Mouse (Mus musculus): ENCODE measurements around the gene Gprc5d. TPM values are rescaled to one million over a fixed set of nuclear protein-coding genes. Genes with fewer than 3 reads are reported as not detected.

Gene Gprc5d
- polyA plus RNA-seq, 1 experiment: not detected

DNA sequence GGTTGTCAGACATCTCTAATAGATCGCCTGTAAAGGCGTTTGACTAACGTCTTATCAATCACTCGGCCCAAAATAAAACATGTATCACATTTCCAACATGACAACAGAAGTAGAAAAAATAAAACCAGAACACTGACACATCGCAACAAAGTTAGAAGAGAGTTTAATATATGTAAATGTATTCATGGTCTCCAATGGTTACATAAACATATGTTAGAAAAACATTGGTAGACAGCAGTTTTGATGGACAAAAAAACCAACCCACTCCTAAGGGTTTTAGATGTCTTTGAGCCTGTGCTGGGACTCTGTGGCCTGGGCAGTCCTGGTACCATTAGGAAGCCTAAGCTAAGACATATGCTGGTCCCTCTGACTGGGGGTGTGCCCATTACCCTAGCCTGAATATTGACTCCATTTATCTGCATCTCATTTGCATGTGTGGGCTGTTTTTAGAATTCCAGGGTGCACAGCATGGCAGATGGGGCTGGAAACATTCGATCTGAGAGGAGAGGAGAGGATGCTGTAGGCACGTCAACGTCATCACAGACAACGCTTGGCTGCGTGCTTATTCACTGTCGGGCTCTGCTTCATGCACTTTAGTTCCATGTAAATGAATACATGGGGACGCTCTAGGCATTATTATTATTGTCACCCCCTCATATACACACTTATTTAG is 25.1 kb downstream of the Gprc5d start:
- TF ChIP-seq GATA1 (IDR thresholded peaks at IDR 0.05; ENCODE audit: low read length): no peak

- TF ChIP-seq GATA1 (IDR thresholded peaks at IDR 0.05; ENCODE audit: low read length): no peak
Measured at GRCm38 (mm10) chr6:135090661-135091060, 27.4 kb downstream of the Gprc5d start.

GRCm38 (mm10) chr6:135089786-135090185 is 28.3 kb downstream of the Gprc5d start:
- TF ChIP-seq GATA1 (IDR thresholded peaks at IDR 0.05; ENCODE audit: low read length): no peak

- no peak for TF ChIP-seq GATA1 (IDR thresholded peaks at IDR 0.05; ENCODE audit: low read length)
Measured at GRCm38 (mm10) chr6:135087721-135088451, 30.2 kb downstream of the Gprc5d start.

DNA sequence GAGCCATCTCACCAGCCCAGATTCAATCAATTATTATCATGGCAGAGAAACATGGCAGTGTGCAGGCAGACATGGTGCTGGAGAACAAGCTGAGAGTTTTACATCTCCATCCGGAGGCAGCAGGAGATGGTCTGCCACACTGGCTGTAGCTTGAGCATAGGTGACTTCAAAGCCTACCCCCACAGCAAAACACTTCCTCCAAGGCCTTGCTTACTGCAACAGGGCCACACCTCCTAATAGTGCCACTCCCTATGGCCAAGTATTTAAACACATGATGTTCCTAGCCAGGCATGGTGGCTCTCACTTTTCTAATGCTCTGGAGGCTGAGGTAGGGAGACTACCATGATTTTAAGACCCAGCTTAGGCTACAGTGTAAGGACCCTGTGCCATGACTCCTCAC is 32.4 kb downstream of the Gprc5d start:
- TF ChIP-seq GATA1 (IDR thresholded peaks at IDR 0.05; ENCODE audit: low read length): no peak

- no peak for TF ChIP-seq GATA1 (IDR thresholded peaks at IDR 0.05; ENCODE audit: low read length)
Measured at GRCm38 (mm10) chr6:135083991-135084502, 34.0 kb downstream of the Gprc5d start.

DNA sequence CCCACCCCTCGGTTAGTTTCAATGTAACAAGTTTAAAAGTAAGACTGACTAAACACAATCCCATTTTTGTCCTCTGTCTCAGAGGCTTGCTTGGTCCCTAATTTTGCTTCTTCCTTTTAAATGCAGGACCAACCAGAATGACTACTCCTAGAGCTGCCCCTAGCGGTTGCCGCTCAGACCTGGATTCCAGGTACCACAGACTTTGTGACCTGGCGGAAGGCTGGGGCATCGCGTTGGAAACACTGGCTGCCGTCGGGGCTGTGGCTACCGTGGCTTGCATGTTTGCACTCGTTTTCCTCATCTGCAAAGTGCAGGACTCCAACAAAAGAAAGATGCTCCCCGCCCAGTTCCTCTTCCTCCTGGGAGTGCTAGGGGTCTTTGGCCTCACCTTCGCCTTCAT is 39.7 kb downstream of the Gprc5d start:
- no peak for TF ChIP-seq GATA1 (IDR thresholded peaks at IDR 0.05; ENCODE audit: low read length)

- TF ChIP-seq GATA1 (IDR thresholded peaks at IDR 0.05; ENCODE audit: low read length): no peak
Measured at GRCm38 (mm10) chr6:135076202-135076601, 41.9 kb downstream of the Gprc5d start.

DNA sequence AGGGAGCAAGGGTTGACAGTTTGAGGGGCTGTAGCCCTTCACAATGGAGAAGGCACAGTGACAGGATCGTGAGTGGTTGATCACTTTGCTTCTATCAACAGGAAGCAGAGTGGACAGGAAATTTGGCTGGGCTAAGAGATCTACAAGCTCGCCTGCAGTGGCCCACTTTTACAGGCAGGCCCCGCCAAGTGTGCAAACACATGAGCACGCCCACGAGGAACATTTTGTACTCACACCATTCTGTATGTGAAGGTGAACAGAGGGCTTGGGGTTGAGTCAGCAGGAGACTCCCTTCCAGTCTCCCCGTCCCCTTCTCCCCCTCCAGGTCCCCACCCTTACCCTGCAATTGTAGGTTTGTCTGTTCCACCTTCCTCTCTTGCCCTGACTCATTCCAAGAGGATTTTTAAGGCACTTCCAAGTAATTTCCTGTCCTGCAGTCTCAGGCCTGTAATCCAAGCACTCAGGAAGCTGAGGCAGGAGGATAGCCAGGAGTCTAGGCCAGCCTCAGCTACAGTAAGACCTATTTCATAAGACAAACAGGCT is 43.6 kb downstream of the Gprc5d start:
- no peak for TF ChIP-seq GATA1 (IDR thresholded peaks at IDR 0.05; ENCODE audit: low read length)

DNA sequence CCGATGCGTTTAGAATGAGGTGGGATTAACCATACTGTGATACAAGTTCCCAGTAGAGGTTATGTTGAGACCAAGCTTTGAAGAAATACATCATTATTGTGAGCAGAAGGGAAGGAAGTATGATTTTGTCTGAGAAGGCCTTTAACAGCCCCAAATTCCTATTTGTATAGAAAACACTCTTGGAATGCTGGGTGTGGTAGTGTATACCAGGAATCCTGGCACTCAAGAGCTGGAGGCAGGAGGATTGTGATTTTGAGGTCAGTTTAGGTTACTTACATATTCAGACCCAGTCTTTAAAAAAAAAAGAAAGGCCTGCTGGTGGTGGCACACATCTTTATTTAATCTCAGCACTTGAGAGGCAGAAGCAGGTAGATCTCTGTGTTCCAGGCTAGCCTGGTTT is 47.7 kb downstream of the Gprc5d start:
- no peak for TF ChIP-seq GATA1 (IDR thresholded peaks at IDR 0.05; ENCODE audit: low read length)

GRCm38 (mm10) chr6:135069856-135070255 is 48.2 kb downstream of the Gprc5d start:
- no peak for TF ChIP-seq GATA1 (IDR thresholded peaks at IDR 0.05; ENCODE audit: low read length)

GRCm38 (mm10) chr6:135068221-135068620 is 49.9 kb downstream of the Gprc5d start:
- no peak for TF ChIP-seq GATA1 (IDR thresholded peaks at IDR 0.05; ENCODE audit: low read length)

- no peak for TF ChIP-seq GATA1 (IDR thresholded peaks at IDR 0.05; ENCODE audit: low read length)
Measured at GRCm38 (mm10) chr6:135066795-135067445, 51.2 kb downstream of the Gprc5d start.

DNA sequence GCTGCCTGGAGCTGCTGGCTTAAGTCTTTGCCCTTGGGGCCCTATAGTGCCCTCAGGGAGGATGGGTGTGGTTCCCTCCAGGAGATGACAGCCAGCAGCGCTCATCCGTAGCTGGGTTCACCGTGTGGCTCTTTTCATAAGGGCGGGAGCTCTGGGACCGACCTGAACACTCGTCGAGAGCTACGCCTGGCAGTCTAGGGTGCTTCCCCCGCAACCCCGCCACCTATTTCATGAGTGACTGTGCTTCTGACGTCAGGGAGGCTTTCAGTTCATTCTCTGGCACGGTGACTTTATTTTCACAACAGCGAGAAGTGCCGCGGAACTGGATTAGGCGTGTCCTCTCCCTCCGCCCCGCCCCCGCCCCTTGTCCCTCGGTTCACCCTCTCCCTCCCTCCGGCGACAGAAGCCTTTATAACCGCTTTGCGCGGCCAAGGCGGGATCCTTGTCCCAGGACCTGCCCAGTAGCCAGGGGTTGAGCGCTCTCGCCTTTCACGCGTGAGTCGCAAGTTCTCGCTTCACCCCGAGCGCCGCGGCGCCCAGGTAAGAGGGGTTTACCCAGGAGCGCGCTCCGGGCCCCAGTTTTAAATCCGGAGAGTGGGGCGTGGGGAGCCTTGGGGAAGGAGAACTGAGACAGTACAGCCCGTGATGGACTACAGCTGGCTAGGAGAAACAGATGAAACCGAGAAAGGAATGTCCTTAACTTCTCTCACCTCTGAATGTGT is 52.7 kb downstream of the Gprc5d start, which contains the start of gene Gprc5a:
Gene Gprc5a (plus strand): TSS at position 416 of the 722 bp plus-strand sequence.
- no peak for TF ChIP-seq GATA1 (IDR thresholded peaks at IDR 0.05; ENCODE audit: low read length)

DNA sequence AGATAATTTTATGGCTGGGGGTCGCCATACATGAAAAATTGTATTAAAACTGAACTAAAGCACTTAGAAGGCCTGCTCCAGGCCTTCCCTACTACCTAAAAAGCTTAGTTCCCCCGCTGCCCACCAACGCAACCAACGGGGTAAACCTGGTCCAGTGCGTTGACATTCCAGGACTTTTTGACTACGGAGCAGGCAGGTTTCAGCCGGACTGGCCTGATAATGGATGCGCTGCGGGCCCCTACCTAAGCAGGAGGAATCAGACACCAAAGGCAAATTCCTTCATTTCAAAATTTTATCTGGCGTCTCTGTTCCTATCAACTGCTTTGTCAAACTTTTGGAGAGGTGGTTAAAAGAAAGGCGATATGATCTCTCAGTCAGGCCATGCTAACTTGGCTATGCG is 53.5 kb downstream of the Gprc5d start:
- TF ChIP-seq GATA1 (IDR thresholded peaks at IDR 0.05; ENCODE audit: low read length): no peak

Data from G1E-ER4 (cell line).